26 mouse cellular contexts compared by ENCODE assay signal in the genomic region with DNA sequence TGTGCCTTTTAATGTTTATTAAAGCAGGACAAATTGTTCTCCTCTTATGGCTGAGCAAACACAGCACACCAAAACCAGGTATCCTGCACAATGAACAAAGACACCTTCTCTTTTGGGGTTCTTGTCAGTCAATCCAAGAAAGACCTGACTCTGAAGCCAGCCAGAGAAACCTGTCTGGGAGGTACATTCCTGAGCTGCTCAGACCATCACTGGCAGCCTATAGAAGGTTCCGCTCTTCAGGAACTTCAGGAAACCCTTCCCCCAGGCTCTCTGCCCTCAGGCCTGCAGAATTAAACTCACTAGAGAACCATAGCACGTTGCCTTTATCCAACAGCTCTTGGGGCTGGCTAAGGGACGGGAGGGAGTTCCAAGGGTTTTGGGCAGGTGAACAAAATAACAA.
"Had no signal": no experiment of that assay in that cellular context is flagged by ENCODE, and none has a peak within 500 bp of the region (broad histone marks: within the 10 kb centered on the region; RNA-seq: fewer than 3 reads in every experiment).

No protein-coding gene starts in this region.

- H3K36me3 ChIP-seq: heart, embryonic 10.5 days; heart, embryonic 12.5 days; hindbrain, embryonic 10.5 days; hindbrain, embryonic 12.5 days; intestine, embryonic 15.5 days; kidney, embryonic 15.5 days; limb, embryonic 13.5 days; limb, embryonic 15.5 days had no signal

- H3K27ac ChIP-seq: gastrocnemius, adult 2 months; heart, embryonic 10.5 days; hindbrain, embryonic 10.5 days; hindbrain, embryonic 12.5 days; hindbrain, embryonic 14.5 days; intestine, embryonic 15.5 days; kidney, embryonic 15.5 days; kidney, postnatal 0 days; limb, embryonic 13.5 days; limb, embryonic 15.5 days had no signal

- H3K9ac ChIP-seq: heart, embryonic 12.5 days; hindbrain, embryonic 12.5 days; hindbrain, embryonic 14.5 days; intestine, embryonic 15.5 days; kidney, embryonic 15.5 days; limb, embryonic 13.5 days; limb, embryonic 15.5 days had no signal

- H3K4me2 ChIP-seq: heart, embryonic 12.5 days; hindbrain, embryonic 12.5 days; hindbrain, embryonic 14.5 days; intestine, embryonic 15.5 days; kidney, embryonic 15.5 days; limb, embryonic 13.5 days; limb, embryonic 15.5 days had no signal

- H3K4me1 ChIP-seq: intestine, embryonic 15.5 days had no signal

- H3K4me3 ChIP-seq: gastrocnemius, adult 2 months; heart, embryonic 10.5 days; heart, embryonic 12.5 days; hindbrain, embryonic 10.5 days; hindbrain, embryonic 12.5 days; intestine, embryonic 15.5 days; kidney, embryonic 15.5 days; limb, embryonic 13.5 days; limb, embryonic 15.5 days had no signal

- H3K9me3 ChIP-seq: heart, embryonic 10.5 days; heart, embryonic 12.5 days; hindbrain, embryonic 10.5 days; hindbrain, embryonic 12.5 days; intestine, embryonic 15.5 days; kidney, embryonic 15.5 days; limb, embryonic 13.5 days; limb, embryonic 15.5 days had no signal

- DNase-seq: gastrocnemius, adult 2 months; gastrocnemius, postnatal 10 days; gastrocnemius, postnatal 25 days; heart, adult 18-20 months; heart, postnatal 10 days; heart, postnatal 4 days; kidney, adult 2 months; kidney, adult 9 months; kidney, postnatal 14 days; kidney, postnatal 36 days; layer of hippocampus, adult 9-11 months; layer of hippocampus, postnatal 36 days; left cerebral cortex, postnatal 4 days had no signal

- ATAC-seq: hindbrain, embryonic 16.5 days; inflammation-experienced regulatory T-cells, adult 6 months; intestine, embryonic 15.5 days; intestine, postnatal 0 days had no signal
